Mouse (Mus musculus) MEL (cell line): ENCODE data around the gene Cecr2. TPM values are rescaled to one million over a fixed set of nuclear protein-coding genes. Genes with fewer than 3 reads are reported as not detected.

Experiments
- DNase-seq: peaks from one replicate; pipeline ENCODE4 v3.0.0; 2011; ENCODE audit warnings: low read depth, low spot score
- H3K27ac ChIP-seq: 2 replicates; pipeline ENCODE4 v1.5.1; 2012; ENCODE audit warnings: low read depth, mild to moderate bottlenecking, control low read depth, low read length, moderate library complexity; ENCODE audit not compliant: control insufficient read depth
- H3K27me3 ChIP-seq, 2 experiments: fragments of 150-350 bp in 1 of 2; sonication (generic) in 1 of 2; 2 replicates each; pipeline ENCODE4 v1.6.1; 2012; ENCODE audit warnings: low read length in 2 of 2, mild to moderate bottlenecking in 2 of 2, improper control_type of control experiment in 1 of 2, moderate library complexity in 1 of 2; ENCODE audit not compliant: insufficient read depth in 2 of 2, control insufficient read depth in 1 of 2
- H3K36me3 ChIP-seq, 2 experiments: 2 replicates each; pipeline ENCODE4 v1.6.1; 2012 to 2014; ENCODE audit warnings: low read length in 2 of 2, improper control_type of control experiment in 1 of 2, inconsistent platforms in 1 of 2, mild to moderate bottlenecking in 1 of 2; ENCODE audit not compliant: insufficient read depth in 2 of 2, control insufficient read depth in 1 of 2
- H3K4me1 ChIP-seq, 2 experiments: fragments of 150-350 bp in 1 of 2; sonication (generic) in 1 of 2; 2 replicates each; pipeline ENCODE4 v1.6.1; 2012; ENCODE audit warnings: low read length in 2 of 2, improper control_type of control experiment in 1 of 2, mild to moderate bottlenecking in 1 of 2; ENCODE audit not compliant: insufficient read depth in 2 of 2, control insufficient read depth in 1 of 2
- H3K4me3 ChIP-seq, 2 experiments: fragments of 150-350 bp in 1 of 2; sonication (generic) in 1 of 2; 2 replicates each; pipeline ENCODE4 v1.5.1; 2012; ENCODE audit warnings: low read depth in 2 of 2, low read length in 2 of 2, mild to moderate bottlenecking in 2 of 2, moderate library complexity in 2 of 2, control low read depth in 1 of 2, improper control_type of control experiment in 1 of 2; ENCODE audit not compliant: control insufficient read depth in 1 of 2, insufficient read depth in 1 of 2
- H3K79me2 ChIP-seq: 2 replicates; pipeline ENCODE4 v1.6.1; 2012; ENCODE audit warnings: mild to moderate bottlenecking, low read length, moderate library complexity; ENCODE audit not compliant: control insufficient read depth, poor library complexity, insufficient read depth
- H3K9ac ChIP-seq: 2 replicates; pipeline ENCODE4 v1.6.1; 2012; ENCODE audit warnings: low read depth, mild to moderate bottlenecking, control low read depth, low read length, moderate library complexity; ENCODE audit not compliant: control insufficient read depth, poor library complexity, severe bottlenecking
- H3K9me3 ChIP-seq: fragments of 150-350 bp; sonication (generic); replicated peaks from 2 replicates; pipeline ENCODE4 v1.6.1; 2012; ENCODE audit warnings: mild to moderate bottlenecking, low read length, improper control_type of control experiment, moderate library complexity; ENCODE audit not compliant: insufficient read depth
- CHD1 ChIP-seq: IDR thresholded peaks from 2 replicates; pipeline ENCODE4 v1.6.1; 2012; ENCODE audit warnings: low read depth, mild to moderate bottlenecking, inconsistent platforms, low read length, improper control_type of control experiment
- CHD2 ChIP-seq: IDR thresholded peaks from 2 replicates; pipeline ENCODE4 v1.6.1; 2011; ENCODE audit warnings: low read length, improper control_type of control experiment
- CTCF ChIP-seq, 3 experiments: IDR thresholded peaks in 2 of 3; conservative IDR thresholded peaks in 1 of 3; 2 replicates each; pipeline ENCODE4 v1.5.1; 2011 to 2012; ENCODE audit warnings: low read length in 3 of 3, low read depth in 2 of 3, mild to moderate bottlenecking in 2 of 3, improper control_type of control experiment in 1 of 3, inconsistent platforms in 1 of 3, mixed read lengths in 1 of 3, moderate library complexity in 1 of 3; ENCODE audit not compliant: control insufficient read depth in 1 of 3, insufficient read depth in 1 of 3, poor library complexity in 1 of 3, severe bottlenecking in 1 of 3
- E2F4 ChIP-seq: IDR thresholded peaks from 2 replicates; pipeline ENCODE4 v1.6.1; 2011; ENCODE audit warnings: low read depth, low read length, improper control_type of control experiment, borderline replicate concordance
- EP300 ChIP-seq, 2 experiments: IDR thresholded peaks; 2 replicates each; pipeline ENCODE4 v1.6.1; 2011; ENCODE audit warnings: improper control_type of control experiment in 2 of 2, low read length in 2 of 2, low read depth in 1 of 2, mild to moderate bottlenecking in 1 of 2
- HCFC1 ChIP-seq: IDR thresholded peaks from 2 replicates; pipeline ENCODE4 v1.6.1; 2012; ENCODE audit warnings: low read depth, mild to moderate bottlenecking, inconsistent platforms, low read length, improper control_type of control experiment, moderate library complexity
- JUND ChIP-seq: IDR thresholded peaks from 2 replicates; pipeline ENCODE4 v1.6.1; 2011; ENCODE audit warnings: low read depth, mild to moderate bottlenecking, improper control_type of control experiment, low read length
- KAT2A ChIP-seq: conservative IDR thresholded peaks from 2 replicates; pipeline ENCODE4 v1.6.1; 2012; ENCODE audit warnings: low read depth, low read length, improper control_type of control experiment, inconsistent platforms
- MAZ ChIP-seq: IDR thresholded peaks from 2 replicates; pipeline ENCODE4 v1.6.1; 2012; ENCODE audit warnings: low read depth, mild to moderate bottlenecking, inconsistent platforms, low read length, improper control_type of control experiment
- NRF1 ChIP-seq: IDR thresholded peaks from 2 replicates; pipeline ENCODE4 v1.6.1; 2014; ENCODE audit warnings: low read depth, mild to moderate bottlenecking, inconsistent platforms, low read length, improper control_type of control experiment, moderate library complexity; ENCODE audit not compliant: poor library complexity, insufficient read depth, severe bottlenecking
- POLR2AphosphoS2 ChIP-seq: IDR thresholded peaks from 2 replicates; pipeline ENCODE4 v1.6.1; 2011; ENCODE audit warnings: low read length, improper control_type of control experiment
- RAD21 ChIP-seq: IDR thresholded peaks from 2 replicates; pipeline ENCODE4 v1.6.1; 2011; ENCODE audit warnings: mild to moderate bottlenecking, low read depth, low read length, improper control_type of control experiment
- SMC3 ChIP-seq: IDR thresholded peaks from 2 replicates; pipeline ENCODE4 v1.6.1; 2011; ENCODE audit warnings: low read depth, low read length, improper control_type of control experiment
- TAL1 ChIP-seq: IDR thresholded peaks from 2 replicates; pipeline ENCODE4 v1.6.1; 2012; ENCODE audit warnings: mild to moderate bottlenecking, inconsistent platforms, low read length, moderate library complexity, mixed read lengths
- USF1 ChIP-seq: IDR thresholded peaks from 2 replicates; pipeline ENCODE4 v1.6.1; 2014; ENCODE audit warnings: low read depth, mild to moderate bottlenecking, inconsistent platforms, low read length, improper control_type of control experiment, moderate library complexity
- ZC3H11A ChIP-seq: IDR thresholded peaks from 2 replicates; pipeline ENCODE4 v1.6.1; 2012; ENCODE audit warnings: low read depth, mild to moderate bottlenecking, inconsistent platforms, low read length, improper control_type of control experiment
- ZMIZ1 ChIP-seq: IDR thresholded peaks from 2 replicates; pipeline ENCODE4 v1.6.1; 2012; ENCODE audit warnings: low read depth, mild to moderate bottlenecking, inconsistent platforms, low read length, improper control_type of control experiment, moderate library complexity
- ZNF384 ChIP-seq: IDR thresholded peaks from 2 replicates; pipeline ENCODE4 v1.6.1; 2012; ENCODE audit warnings: low read depth, mild to moderate bottlenecking, inconsistent platforms, low read length, improper control_type of control experiment
- polyA plus RNA-seq, 2 experiments: library from polyadenylated mRNA; stranded (reverse) in 1 of 2; unstranded in 1 of 2; fragments of >175 nt in 1 of 2; fragments of >200 nt in 1 of 2; gene quantifications; 2 replicates each; pipeline versions ENCODE4 v1.2.1 to v1.2.4; 2012; ENCODE audit warnings: low replicate concordance in 2 of 2, low read depth in 1 of 2; ENCODE audit not compliant: insufficient read length in 2 of 2, insufficient read depth in 1 of 2, missing spikeins in 1 of 2
- total RNA-seq: library from RNA; depleted of rRNA; stranded (reverse); fragments of 300-350 nt; gene quantifications from 2 replicates; pipeline ENCODE4 v1.2.3, GENCODE M21; 2012

Cecr2 gene
- total and polyA plus RNA-seq, 3 experiments: 4.0 to 8.7 TPM; not detected in 1

GRCm38 (mm10) chr6:120784351-120784750, 118.2 kb downstream of the Cecr2 start:
- TF ChIP-seq MAZ (no peak), CHD2 (no peak), CHD1 (no peak), JUND (no peak), KAT2A (no peak), CTCF (IDR thresholded peaks at IDR 0.05 in 2 of 3, conservative IDR thresholded peaks at IDR 0.05 in 1 of 3; ENCODE audit: control insufficient read depth in 1 of 3, insufficient read depth in 1 of 3, low read depth in 2 of 3, low read length in 3 of 3, poor library complexity in 1 of 3, severe bottlenecking in 1 of 3) (no peak)
- Histone ChIP-seq H3K4me1 (peaks cover 6 to 17% of the 10 kb centered on the region in 2 experiments), H3K9ac (no peak overlapping the region), H3K36me3 (peaks cover 0 to 10% of the 10 kb centered on the region in 2 experiments; a peak in 2 of 4 replicates), H3K4me3 (no peak overlapping the region), H3K79me2 (no peaks in the 10 kb centered on the region), H3K9me3 (no peaks in the 10 kb centered on the region), H3K27me3 (no peaks in the 10 kb centered on the region), H3K27ac (no peak overlapping the region)
- DNase-seq: no peak

- no peak for TF ChIP-seq ZC3H11A
- no peak for TF ChIP-seq POLR2AphosphoS2
- no peak for TF ChIP-seq CHD1
- TF ChIP-seq JUND: no peak
- TF ChIP-seq EP300 (IDR thresholded peaks at IDR 0.05; ENCODE audit: low read depth in 1 of 2, low read length in 2 of 2): no peak
- TF ChIP-seq SMC3: no peak
- TF ChIP-seq TAL1: no peak
- no peak for TF ChIP-seq HCFC1
- no peak for TF ChIP-seq ZMIZ1
- no peak for TF ChIP-seq USF1
- no peak for TF ChIP-seq KAT2A
- TF ChIP-seq NRF1: no peak
- no peak for TF ChIP-seq ZNF384
- no peak for TF ChIP-seq E2F4
- no peak for TF ChIP-seq RAD21
- peaks cover 9 to 38% of the 10 kb centered on the region in 2 experiments for H3K4me1 ChIP-seq
- no peaks in the 10 kb centered on the region for H3K79me2 ChIP-seq
- H3K36me3 ChIP-seq: peaks cover 0 to 18% of the 10 kb centered on the region in 2 experiments; a peak in 2 of 4 replicates
- DNase-seq: no peak
- no peak overlapping the region for H3K9ac ChIP-seq
- no peak overlapping the region for H3K4me3 ChIP-seq
- H3K9me3 ChIP-seq: no peaks in the 10 kb centered on the region
- H3K27me3 ChIP-seq: no peaks in the 10 kb centered on the region
- H3K27ac ChIP-seq: no peak overlapping the region
These were observed 122.0 kb downstream of the Cecr2 start for GRCm38 (mm10) chr6:120788068-120788607.
